Mouse (Mus musculus): Measurements from ENCODE around the gene AU015836.

DNA sequence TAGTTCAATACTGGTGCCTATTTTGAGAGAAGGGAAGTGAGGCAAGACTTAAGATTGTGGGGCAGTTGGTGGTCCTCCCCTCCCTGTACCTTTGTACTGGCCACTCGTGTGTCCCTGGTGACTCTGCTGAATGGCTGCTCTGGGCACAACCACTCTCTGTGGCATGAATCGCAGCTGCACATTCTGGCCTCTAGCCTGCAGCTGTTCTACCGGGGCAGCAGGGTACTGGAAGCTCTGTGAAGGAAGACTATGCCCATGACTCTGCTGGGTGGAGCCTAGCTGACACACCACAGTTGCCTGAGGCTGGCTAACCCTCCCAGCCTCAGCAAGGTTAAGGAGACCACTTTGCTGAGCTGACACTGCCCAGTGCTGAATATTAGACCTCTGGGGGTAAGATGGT, 49.4 kb upstream of the AU015836 start:
- TF ChIP-seq CTCF (IDR thresholded peaks at IDR 0.05; ENCODE audit: low read depth, low read length) = no peak
- TF ChIP-seq GATA1 (IDR thresholded peaks at IDR 0.05; ENCODE audit: borderline replicate concordance, low read length) = no peak
- TF ChIP-seq TAL1 (conservative IDR thresholded peaks at IDR 0.05; ENCODE audit: low read depth, low read length) = no peak
